Mouse (Mus musculus) cortical plate, adult 2 months (tissue): Measurements from ENCODE around the gene Zfp362.

Experiments used
- CTCF ChIP-seq: fragments of 200-500 bp; IDR thresholded peaks from 2 replicates; pipeline ENCODE4 v1.5.1; 2011; ENCODE audit warnings: mild to moderate bottlenecking, control low read depth, low read length; ENCODE audit not compliant: insufficient read depth; ENCODE audit errors: extremely low read depth
- POLR2A ChIP-seq: fragments of 200-500 bp; IDR thresholded peaks from 2 replicates; pipeline ENCODE4 v1.6.1; 2011; ENCODE audit warnings: mild to moderate bottlenecking, low read length, control low read depth; ENCODE audit not compliant: insufficient read depth; ENCODE audit errors: extremely low read depth

- TF ChIP-seq CTCF (no peak), POLR2A (no peak)
Measured at GRCm38 (mm10) chr4:128801675-128802465, 4.0 kb downstream of the Zfp362 start.
